Mouse (Mus musculus) lung, embryonic 14.5 days (tissue): ENCODE measurements around the gene Pten. TPM values are rescaled to one million over a fixed set of nuclear protein-coding genes. Genes with fewer than 3 reads are reported as not detected.
A peak's percentile ranks its signal among the peaks of the same experiment; 100 is the strongest.

Source experiments
- ATAC-seq: fragments of 200-750 bp; cut with Nextera tagmentation; 2 replicates; pipeline ENCODE4 v1.8.0; 2017; ENCODE audit warnings: mild to moderate bottlenecking, moderate TSS enrichment, moderate library complexity; ENCODE audit not compliant: insufficient read depth
- DNase-seq: peaks from one replicate; pipeline ENCODE4 v3.0.0-alpha.2; 2015
- H3K27ac ChIP-seq: fragments of 300-500 bp; sonication (generic); 2 replicates; pipeline ENCODE4 v1.5.1; 2014; ENCODE audit warnings: low read depth, mild to moderate bottlenecking, moderate library complexity
- H3K27me3 ChIP-seq: fragments of 300-500 bp; sonication (generic); 2 replicates; pipeline ENCODE4 v1.6.1; 2014; ENCODE audit warnings: low read length, control low read depth; ENCODE audit not compliant: insufficient read depth
- H3K36me3 ChIP-seq: fragments of 300-500 bp; sonication (generic); 2 replicates; pipeline ENCODE4 v1.6.1; 2014; ENCODE audit warnings: control low read depth; ENCODE audit not compliant: insufficient read depth
- H3K4me1 ChIP-seq: fragments of 300-500 bp; sonication (generic); 2 replicates; pipeline ENCODE4 v1.6.1; 2014; ENCODE audit warnings: antibody characterized with exemption, control low read depth; ENCODE audit not compliant: insufficient read depth
- H3K4me2 ChIP-seq: fragments of 300-500 bp; sonication (generic); 2 replicates; pipeline ENCODE4 v1.6.1; 2014; ENCODE audit warnings: mild to moderate bottlenecking
- H3K4me3 ChIP-seq: fragments of 300-500 bp; sonication (generic); 2 replicates; pipeline ENCODE4 v1.5.1; 2014; ENCODE audit warnings: low read depth, low read length
- H3K9ac ChIP-seq: fragments of 300-500 bp; sonication (generic); 2 replicates; pipeline ENCODE4 v1.6.1; 2014
- H3K9me3 ChIP-seq: fragments of 300-500 bp; sonication (generic); 2 replicates; pipeline ENCODE4 v1.6.1; 2016; ENCODE audit warnings: low read depth, low read length, control low read depth
- CTCF ChIP-seq: IDR thresholded peaks from 2 replicates; pipeline ENCODE4 v1.5.1; 2016; ENCODE audit warnings: antibody characterized with exemption, low read depth
- WGBS: fragments of 180-500 bp; shearing (Covaris S2); extraction: QIAGEN DNeasy Blood & Tissue Kit; methylation state at CpG from one replicate; pipeline ENCODE4 v1.1.7; 2014; 5-methylcytosine and 5-hydroxymethylcytosine counted together
- polyA plus RNA-seq: library from polyadenylated mRNA; unstranded; fragments of >200 nt; fragmentation: Nextera tagmentation; extraction: Ambion mirVana; gene quantifications from 2 replicates; pipeline ENCODE4 v1.2.1, GENCODE M21; 2014

The Pten gene
- polyA plus RNA-seq, 1 experiment from 2014 or later: 15.4 TPM

DNA sequence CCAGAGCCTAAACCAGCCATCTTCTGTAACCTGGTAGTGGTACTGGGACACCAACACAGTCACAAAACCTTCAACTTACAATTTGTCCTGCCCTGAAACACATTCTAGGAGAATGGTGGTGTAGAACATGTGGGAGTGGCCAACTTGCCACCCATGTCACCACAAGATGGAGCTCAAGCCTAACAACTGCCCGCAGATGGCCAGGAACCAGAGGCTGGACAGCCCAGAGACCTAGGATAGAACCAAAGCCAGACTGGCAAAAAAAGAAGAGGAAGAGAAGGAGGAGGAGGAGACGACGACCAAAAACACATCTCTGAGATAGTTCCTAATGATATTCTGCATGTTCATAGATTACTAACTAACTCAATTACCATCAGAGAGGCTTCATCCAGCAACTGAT, 42.1 kb upstream of the Pten start:
- Histone ChIP-seq H3K27ac (no peak overlapping the region), H3K4me3 (no peak overlapping the region), H3K9ac (no peak overlapping the region), H3K4me2 (no peak overlapping the region), H3K9me3 (no peaks in the 10 kb centered on the region; the same call in 1 of the 2 replicates), H3K36me3 (no peaks in the 10 kb centered on the region), H3K27me3 (no peaks in the 10 kb centered on the region), H3K4me1 (no peaks in the 10 kb centered on the region)
- WGBS: 5% methylated on average over 3 of the region's 3 CpGs
- peak; percentile 85 for TF ChIP-seq CTCF
- ATAC-seq (no peak), DNase-seq (peak; percentile 89)

DNA sequence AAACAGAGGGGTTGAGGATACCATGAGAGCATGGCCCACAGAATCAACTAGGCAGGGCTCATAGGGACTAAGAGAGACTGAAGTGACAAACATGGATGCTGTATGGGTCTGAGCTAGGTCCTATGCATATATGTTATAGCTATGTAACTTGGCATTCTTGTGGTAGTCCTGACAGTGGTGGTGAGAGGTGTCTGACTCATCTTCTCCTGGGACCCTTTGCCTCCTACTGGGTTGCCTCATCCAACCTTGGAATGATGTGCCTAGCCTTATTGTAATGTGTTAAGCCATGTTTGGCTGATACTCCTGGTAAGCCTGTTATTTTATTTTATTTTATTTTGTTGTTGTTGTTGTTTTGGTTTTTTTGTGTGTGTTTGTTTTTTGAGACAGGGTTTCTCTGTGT, 41.6 kb upstream of the Pten start:
- H3K27ac ChIP-seq: no peak overlapping the region
- H3K4me1 ChIP-seq: no peaks in the 10 kb centered on the region
- no peak for DNase-seq
- TF ChIP-seq CTCF: no peak
- no peak overlapping the region for H3K4me2 ChIP-seq
- no peaks in the 10 kb centered on the region; the same call in 1 of the 2 replicates for H3K9me3 ChIP-seq
- no peak for ATAC-seq
- H3K27me3 ChIP-seq: no peaks in the 10 kb centered on the region
- no peaks in the 10 kb centered on the region for H3K36me3 ChIP-seq
- H3K4me3 ChIP-seq: no peak overlapping the region
- no peak overlapping the region for H3K9ac ChIP-seq

DNA sequence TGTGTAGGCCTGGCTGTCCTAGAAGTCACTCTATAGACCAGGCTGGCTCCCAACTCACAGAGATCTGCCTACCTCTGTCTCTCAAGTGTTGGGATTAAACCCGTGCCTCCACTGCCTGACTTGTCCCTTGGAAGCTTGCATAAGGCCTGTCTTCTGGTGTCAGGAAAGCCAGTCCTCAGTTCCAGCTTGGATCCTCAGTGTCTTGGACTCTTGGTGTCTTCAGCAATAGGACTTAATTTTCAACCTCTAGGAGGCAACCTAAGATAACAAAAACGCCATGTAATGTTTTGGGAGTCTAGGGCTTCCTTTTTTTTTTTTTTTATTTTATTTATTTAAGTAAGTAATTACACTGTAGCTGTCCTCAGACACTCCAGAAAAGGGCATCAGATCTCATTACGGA, 39.7 kb upstream of the Pten start:
- H3K4me1 ChIP-seq: no peaks in the 10 kb centered on the region
- DNase-seq: peak; percentile 39
- no peak overlapping the region for H3K4me3 ChIP-seq
- TF ChIP-seq CTCF: peak; percentile 25; the same call in 1 of the 2 replicates
- ATAC-seq: no peak
- H3K36me3 ChIP-seq: no peaks in the 10 kb centered on the region
- H3K27me3 ChIP-seq: no peaks in the 10 kb centered on the region
- WGBS: 54% methylated on average over 3 of the region's 3 CpGs
- H3K9ac ChIP-seq: no peak overlapping the region
- H3K27ac ChIP-seq: no peak overlapping the region
- no peaks in the 10 kb centered on the region; the same call in 1 of the 2 replicates for H3K9me3 ChIP-seq
- H3K4me2 ChIP-seq: no peak overlapping the region

DNA sequence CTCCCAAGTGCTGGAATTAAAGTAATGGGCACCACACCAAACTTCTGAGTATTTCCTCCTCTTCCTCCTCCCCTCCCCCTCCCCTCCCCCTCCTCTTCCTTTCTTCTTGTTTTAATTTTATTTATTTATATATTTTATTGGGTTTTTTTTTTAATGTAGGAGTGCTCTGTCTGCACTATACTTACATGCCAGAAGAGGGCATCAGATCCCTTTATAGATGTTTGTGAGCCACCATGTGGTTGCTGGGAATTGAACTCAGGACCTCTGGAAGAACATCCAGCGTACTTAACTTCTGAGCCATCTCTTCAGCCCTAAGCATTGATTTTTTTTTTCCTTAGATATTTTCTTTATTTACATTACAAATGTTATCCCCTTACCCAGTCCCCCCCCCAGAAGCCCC, 37.0 kb upstream of the Pten start:
- Histone ChIP-seq H3K27me3 (no peaks in the 10 kb centered on the region), H3K4me2 (no peak overlapping the region), H3K9me3 (no peaks in the 10 kb centered on the region; the same call in 1 of the 2 replicates), H3K36me3 (no peaks in the 10 kb centered on the region), H3K9ac (no peak overlapping the region), H3K4me1 (no peaks in the 10 kb centered on the region), H3K27ac (no peak overlapping the region), H3K4me3 (no peak overlapping the region)
- no peak for DNase-seq
- WGBS: 80% methylated on average over 1 of the region's 1 CpGs
- ATAC-seq: no peak
- no peak for TF ChIP-seq CTCF

DNA sequence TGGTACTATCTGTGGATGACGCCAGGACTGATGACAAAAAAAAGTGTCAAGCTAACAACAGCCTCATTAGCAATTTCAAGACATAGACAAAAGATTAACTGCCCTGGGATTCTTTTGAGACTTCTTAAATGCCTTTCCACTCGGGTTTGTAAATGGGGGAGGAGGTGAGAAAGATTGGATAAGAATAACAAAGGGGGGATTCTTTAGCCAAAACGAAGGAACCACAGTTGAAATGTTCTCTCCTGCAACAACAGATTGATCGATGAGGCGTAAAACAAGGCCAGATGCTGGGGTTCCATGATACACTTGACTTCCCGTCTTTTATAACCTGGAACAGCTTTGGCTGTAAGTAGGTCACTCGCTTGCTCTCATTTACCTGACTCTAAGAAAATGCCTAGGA, 33.5 kb upstream of the Pten start:
- WGBS: 32% methylated on average over 7 of the region's 7 CpGs
- Histone ChIP-seq H3K27me3 (peaks cover 10% of the 10 kb centered on the region), H3K9me3 (no peaks in the 10 kb centered on the region; the same call in 1 of the 2 replicates), H3K36me3 (no peaks in the 10 kb centered on the region), H3K4me2 (no peak overlapping the region), H3K4me3 (no peak overlapping the region), H3K4me1 (0 out of 2 replicates have a peak, but pooled peaks cover 3% of the 10 kb centered on the region), H3K9ac (no peak overlapping the region), H3K27ac (no peak overlapping the region)
- DNase-seq (no peak), ATAC-seq (no peak)
- no peak for TF ChIP-seq CTCF

- H3K9me3 ChIP-seq: no peaks in the 10 kb centered on the region
- DNase-seq (peak; percentile 13), ATAC-seq (no peak)
- H3K36me3 ChIP-seq: no peaks in the 10 kb centered on the region
- H3K4me3 ChIP-seq: no peak overlapping the region; the same call in 1 of the 2 replicates
- no peak overlapping the region for H3K9ac ChIP-seq
- 0 out of 2 replicates have a peak, but pooled peaks cover 3% of the 10 kb centered on the region for H3K4me1 ChIP-seq
- peaks cover 10% of the 10 kb centered on the region for H3K27me3 ChIP-seq
- H3K4me2 ChIP-seq: peak overlapping the region; percentile 32
- no peak overlapping the region for H3K27ac ChIP-seq
- 5% methylated on average over 22 of the region's 22 CpGs for WGBS
- TF ChIP-seq CTCF: no peak
Observed at GRCm38 (mm10) chr19:32726451-32727325, 30.6 kb upstream of the Pten start.

- 85% methylated on average over 4 of the region's 4 CpGs for WGBS
- TF ChIP-seq CTCF: no peak
- H3K4me3 ChIP-seq: no peak overlapping the region
Observed at GRCm38 (mm10) chr19:32729785-32730184, 27.5 kb upstream of the Pten start.

More at GRCm38 (mm10) chr19:32729785-32730184, 27.5 kb upstream of the Pten start:
- DNase-seq: no peak
- ATAC-seq: no peak
- H3K9me3 ChIP-seq: no peaks in the 10 kb centered on the region
- H3K9ac ChIP-seq: no peak overlapping the region
- no peak overlapping the region for H3K4me2 ChIP-seq
- H3K27me3 ChIP-seq: peaks cover 10% of the 10 kb centered on the region
- H3K4me1 ChIP-seq: 0 out of 2 replicates have a peak, but pooled peaks cover 3% of the 10 kb centered on the region
- H3K27ac ChIP-seq: no peak overlapping the region
- H3K36me3 ChIP-seq: no peaks in the 10 kb centered on the region
